Mouse (Mus musculus): Measurements from ENCODE around the gene Hsd17b10. TPM values are rescaled to one million over a fixed set of nuclear protein-coding genes. Genes with fewer than 3 reads are reported as not detected.
A peak's percentile ranks its signal among the peaks of the same experiment; 100 is the strongest.

The Hsd17b10 gene
- total RNA-seq (2014; rRNA removed) (51.1 and 62.8 TPM in 2 replicates), polyA plus RNA-seq (2015; fragmentation: Nextera tagmentation; extraction: Ambion mirVana) (78.9 and 87.7 TPM in 2 replicates)

DNA sequence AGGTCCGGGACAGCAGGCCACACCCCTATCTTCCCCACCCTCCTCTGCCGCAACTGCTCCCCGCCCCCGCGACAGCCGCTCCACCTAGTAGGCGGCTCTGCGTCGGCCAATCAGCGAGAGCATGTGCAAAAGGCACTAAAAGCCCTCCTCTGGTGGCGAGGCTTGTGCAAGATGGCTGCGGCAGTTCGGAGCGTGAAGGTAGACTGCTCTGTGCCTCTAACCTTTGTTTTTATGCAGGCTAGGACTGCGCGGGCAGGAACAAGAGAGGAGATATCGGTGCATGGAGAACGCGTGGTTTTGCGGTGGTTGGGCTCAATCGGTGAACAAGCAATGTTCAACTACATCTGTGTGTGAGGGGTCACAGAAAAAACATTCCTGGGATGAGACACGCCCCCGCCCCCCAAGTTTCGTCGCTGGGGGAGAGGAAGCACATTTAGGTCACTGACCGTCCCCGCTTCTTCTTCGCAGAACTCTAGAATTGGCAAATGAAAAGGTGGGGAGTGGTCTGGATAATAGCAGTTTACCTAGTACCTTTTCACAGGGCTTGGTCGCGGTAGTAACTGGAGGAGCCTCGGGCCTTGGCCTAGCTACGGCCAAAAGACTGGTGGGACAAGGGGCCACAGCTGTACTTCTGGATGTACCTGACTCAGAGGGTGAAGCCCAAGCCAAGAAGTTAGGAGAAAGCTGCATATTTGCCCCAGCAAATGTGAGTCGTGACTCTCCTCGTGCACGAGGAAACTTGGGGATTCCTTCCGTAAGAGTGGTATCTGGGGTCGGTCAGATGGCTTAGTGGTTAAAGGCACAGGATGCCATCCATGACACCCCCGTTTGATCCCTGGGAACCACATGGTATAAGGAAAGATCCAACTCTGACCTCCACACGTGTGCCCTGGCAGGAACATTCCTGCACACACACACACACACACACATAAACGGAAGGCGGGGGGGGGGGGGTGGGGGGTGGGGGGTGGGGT, at the start of gene Hsd17b10:
Hsd17b10 (plus strand) TSS at position 109 of the 974 bp plus-strand sequence.
- Histone ChIP-seq H3K9ac (replicated peaks; ENCODE audit: low read length, poor library complexity, severe bottlenecking) (peak within 1 kb of the TSS; percentile 42), H3K27ac (ENCODE audit: low read depth, low read length) (peak within 1 kb of the TSS; percentile 43), H3K27me3 (ENCODE audit: insufficient read depth, low read length) (peaks cover 16% of the 10 kb centered on the region; the same call in 1 of the 2 replicates), H3K36me3 (ENCODE audit: insufficient read depth, low read length) (0 out of 2 replicates have a peak, but pooled peaks cover 4% of the 10 kb centered on the region), H3K4me1 (ENCODE audit: insufficient read depth, low read length) (no peaks in the 10 kb centered on the region), H3K4me3 (ENCODE audit: low read depth, low read length) (peak within 1 kb of the TSS; percentile 42), H3K4me2 (ENCODE audit: low read depth, low read length, poor library complexity, severe bottlenecking) (peak within 1 kb of the TSS; percentile 56), H3K9me3 (ENCODE audit: low read length) (no peaks in the 10 kb centered on the region)
- peak; percentile 23 for TF ChIP-seq CTCF (IDR thresholded peaks at IDR 0.05)
- WGBS, result 20% methylated on average over 38 of the region's 41 CpGs
- peak; percentile 90 for ATAC-seq (ENCODE audit: low FRiP score)
- DNase-seq (ENCODE audit: low spot score), result peak; percentile 81

DNA sequence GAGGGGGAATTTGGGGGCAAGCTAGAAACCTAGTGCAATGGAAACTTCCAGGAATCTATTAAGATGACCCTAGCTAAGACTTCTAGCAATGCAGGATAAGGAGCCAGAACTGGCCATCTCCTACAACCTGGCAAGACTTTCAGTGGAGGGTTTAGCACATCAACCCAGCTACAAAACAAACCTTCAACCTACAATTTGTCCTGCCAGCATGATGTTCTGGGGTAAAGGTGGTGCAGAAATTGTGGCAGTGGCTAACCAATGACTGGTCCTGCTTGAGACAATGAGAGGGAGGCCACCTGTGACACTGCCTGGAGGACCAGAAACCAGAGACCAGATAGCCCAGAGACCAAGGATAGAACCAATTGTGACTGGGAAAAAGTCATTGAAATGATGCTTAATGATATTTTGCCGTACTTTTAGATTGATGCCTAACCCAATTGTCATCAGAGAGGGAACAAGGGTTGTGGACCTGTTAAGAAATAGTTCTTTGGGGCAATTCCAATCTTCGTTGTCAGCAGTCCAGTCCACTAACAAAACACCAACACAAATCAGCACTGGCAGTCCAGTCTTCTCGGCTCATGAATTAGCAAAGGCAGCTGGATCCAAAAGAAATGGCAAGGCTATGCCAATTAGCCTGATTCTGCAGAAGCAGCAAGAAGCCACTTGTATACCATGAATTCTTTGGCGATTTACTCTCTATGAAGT, 2.5 kb upstream of the Hsd17b10 start:
- TF ChIP-seq CTCF (IDR thresholded peaks at IDR 0.05), result no peak
- no peaks in the 10 kb centered on the region for H3K9me3 ChIP-seq (ENCODE audit: low read length)
- ATAC-seq (ENCODE audit: low FRiP score) (no peak), DNase-seq (ENCODE audit: low spot score) (no peak)
- no peak overlapping the region for H3K4me3 ChIP-seq (ENCODE audit: low read depth, low read length)
- no peak overlapping the region for H3K27ac ChIP-seq (ENCODE audit: low read depth, low read length)
- no peaks in the 10 kb centered on the region for H3K4me1 ChIP-seq (ENCODE audit: insufficient read depth, low read length)
- H3K9ac ChIP-seq (replicated peaks; ENCODE audit: low read length, poor library complexity, severe bottlenecking), result no peak overlapping the region
- H3K27me3 ChIP-seq (ENCODE audit: insufficient read depth, low read length), result peaks cover 14% of the 10 kb centered on the region; the same call in 1 of the 2 replicates
- no peak overlapping the region for H3K4me2 ChIP-seq (ENCODE audit: low read depth, low read length, poor library complexity, severe bottlenecking)
- 0 out of 2 replicates have a peak, but pooled peaks cover 4% of the 10 kb centered on the region for H3K36me3 ChIP-seq (ENCODE audit: insufficient read depth, low read length)
- WGBS, result 67% methylated on average over 4 of the region's 4 CpGs

DNA sequence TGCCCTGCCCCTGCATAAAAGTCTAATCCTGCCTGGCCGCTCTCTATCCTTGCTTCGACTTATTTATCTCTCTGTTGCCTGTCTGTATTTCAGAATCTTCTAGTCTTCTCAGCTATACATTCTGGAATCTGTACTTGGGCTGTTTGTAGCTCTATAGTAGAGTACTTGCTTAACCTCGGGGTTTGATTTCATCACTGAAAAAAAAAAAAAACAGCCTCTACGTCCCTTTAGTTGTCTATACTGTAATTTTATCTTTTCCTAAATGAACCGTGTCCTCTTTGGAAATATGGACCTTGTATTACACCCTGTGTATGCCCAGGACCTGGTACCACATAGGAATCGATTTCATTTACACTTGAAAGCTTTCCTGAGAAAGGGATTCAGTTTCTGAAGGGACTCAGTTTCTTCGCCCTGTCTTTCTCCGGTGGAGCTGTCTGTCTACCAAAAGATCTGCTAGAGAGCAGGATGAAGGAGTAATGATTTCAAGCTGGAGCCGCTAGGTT, 412 bp upstream of the Hsd17b10 start:
- H3K4me3 ChIP-seq (ENCODE audit: low read depth, low read length), result peak overlapping the region; percentile 42
- H3K36me3 ChIP-seq (ENCODE audit: insufficient read depth, low read length), result 0 out of 2 replicates have a peak, but pooled peaks cover 4% of the 10 kb centered on the region
- H3K27me3 ChIP-seq (ENCODE audit: insufficient read depth, low read length), result peaks cover 19% of the 10 kb centered on the region; the same call in 1 of the 2 replicates
- no peaks in the 10 kb centered on the region for H3K9me3 ChIP-seq (ENCODE audit: low read length)
- 45% methylated on average over 9 of the region's 9 CpGs for WGBS
- DNase-seq (ENCODE audit: low spot score) (no peak), ATAC-seq (ENCODE audit: low FRiP score) (no peak)
- TF ChIP-seq CTCF (IDR thresholded peaks at IDR 0.05), result no peak
- H3K4me2 ChIP-seq (ENCODE audit: low read depth, low read length, poor library complexity, severe bottlenecking), result peak overlapping the region; percentile 56
- no peaks in the 10 kb centered on the region for H3K4me1 ChIP-seq (ENCODE audit: insufficient read depth, low read length)
- peak overlapping the region; percentile 42; the same call in 1 of the 2 replicates for H3K9ac ChIP-seq (replicated peaks; ENCODE audit: low read length, poor library complexity, severe bottlenecking)
- H3K27ac ChIP-seq (ENCODE audit: low read depth, low read length), result no peak overlapping the region

DNA sequence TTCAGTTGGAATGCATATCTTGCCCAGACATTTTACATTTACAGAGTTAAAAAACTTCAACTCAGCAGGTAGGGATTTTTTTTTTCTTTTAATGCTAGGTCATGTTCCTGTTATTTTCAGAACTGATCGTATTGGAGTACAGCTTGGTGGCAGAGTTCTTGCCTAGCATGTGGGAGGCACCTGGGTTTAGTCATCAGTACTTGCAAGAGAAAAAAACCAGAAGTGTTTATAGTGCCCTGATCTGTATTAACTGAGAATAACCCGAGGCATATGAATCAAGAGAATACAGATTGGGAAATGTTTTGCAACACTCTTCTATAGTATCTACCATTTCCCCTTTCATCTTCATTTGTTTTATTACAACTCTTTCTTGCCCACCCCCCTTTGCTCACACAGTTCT, 1.2 kb downstream of the Hsd17b10 start:
- ATAC-seq (ENCODE audit: low FRiP score) (no peak), DNase-seq (ENCODE audit: low spot score) (no peak)
- Histone ChIP-seq H3K4me1 (ENCODE audit: insufficient read depth, low read length) (no peaks in the 10 kb centered on the region), H3K4me2 (ENCODE audit: low read depth, low read length, poor library complexity, severe bottlenecking) (peak overlapping the region; percentile 56; the same call in 1 of the 2 replicates), H3K27ac (ENCODE audit: low read depth, low read length) (no peak overlapping the region), H3K36me3 (ENCODE audit: insufficient read depth, low read length) (0 out of 2 replicates have a peak, but pooled peaks cover 4% of the 10 kb centered on the region), H3K9me3 (ENCODE audit: low read length) (no peaks in the 10 kb centered on the region), H3K27me3 (ENCODE audit: insufficient read depth, low read length) (peaks cover 17% of the 10 kb centered on the region; the same call in 1 of the 2 replicates), H3K4me3 (ENCODE audit: low read depth, low read length) (no peak overlapping the region), H3K9ac (replicated peaks; ENCODE audit: low read length, poor library complexity, severe bottlenecking) (no peak overlapping the region)
- no peak for TF ChIP-seq CTCF (IDR thresholded peaks at IDR 0.05)
- 63% methylated on average over 2 of the region's 2 CpGs for WGBS

DNA sequence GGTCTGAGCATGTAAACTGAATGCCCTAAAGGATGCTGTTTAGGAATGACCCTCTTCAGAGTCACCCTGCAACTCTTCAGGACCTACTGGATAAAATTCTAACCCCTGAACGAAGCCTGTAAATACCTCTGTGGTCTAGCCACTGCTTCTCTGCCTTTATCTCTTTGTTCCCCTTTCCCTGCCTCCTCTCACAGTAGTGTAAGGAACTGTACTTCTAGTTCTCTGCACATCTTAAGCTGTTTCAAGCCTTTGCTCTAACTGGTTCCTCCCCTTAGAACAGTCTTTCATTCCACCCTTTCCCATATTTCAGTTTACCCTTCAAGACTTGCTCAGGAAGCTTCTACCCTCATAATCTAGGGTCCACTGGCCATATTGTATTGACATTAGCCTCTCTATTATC, 6.2 kb downstream of the Hsd17b10 start:
- WGBS, result 70% methylated on average over 1 of the region's 1 CpGs
- no peak for ATAC-seq (ENCODE audit: low FRiP score)
- Histone ChIP-seq H3K4me2 (ENCODE audit: low read depth, low read length, poor library complexity, severe bottlenecking) (no peak overlapping the region), H3K9me3 (ENCODE audit: low read length) (no peaks in the 10 kb centered on the region), H3K27me3 (ENCODE audit: insufficient read depth, low read length) (peaks cover 8% of the 10 kb centered on the region; the same call in 1 of the 2 replicates), H3K4me3 (ENCODE audit: low read depth, low read length) (no peak overlapping the region), H3K9ac (replicated peaks; ENCODE audit: low read length, poor library complexity, severe bottlenecking) (no peak overlapping the region), H3K27ac (ENCODE audit: low read depth, low read length) (no peak overlapping the region), H3K4me1 (ENCODE audit: insufficient read depth, low read length) (no peaks in the 10 kb centered on the region), H3K36me3 (ENCODE audit: insufficient read depth, low read length) (0 out of 2 replicates have a peak, but pooled peaks cover 4% of the 10 kb centered on the region)
- no peak for TF ChIP-seq CTCF (IDR thresholded peaks at IDR 0.05)
- DNase-seq (ENCODE audit: low spot score), result no peak
